Mouse (Mus musculus): ENCODE data around the gene Mdm2.

GRCm38 (mm10) chr10:117752851-117753647 is 42.5 kb upstream of the Mdm2 start:
- no peak for TF ChIP-seq CTCF (IDR thresholded peaks at IDR 0.05; ENCODE audit: borderline replicate concordance, extremely low read depth, insufficient read depth, insufficient read length)
- no peak for TF ChIP-seq POLR2A (IDR thresholded peaks at IDR 0.05; ENCODE audit: borderline replicate concordance, extremely low read depth, insufficient read depth, insufficient read length, poor library complexity, severe bottlenecking)
